Mouse (Mus musculus) liver, embryonic 14.5 days (tissue): ENCODE measurements at regions not wholly inside any gene's neighbourhood (a gene's known extent, or its start where the extent isn't known, plus 50 kb on each side); places are given as distances from the start of the nearest gene placed in this dataset.

Experiments used
- CTCF ChIP-seq: IDR thresholded peaks from 2 replicates; pipeline ENCODE4 v1.5.1; 2016; ENCODE audit warnings: antibody characterized with exemption, low read depth, control low read depth
- EP300 ChIP-seq: IDR thresholded peaks from 2 replicates; pipeline ENCODE4 v1.6.1; 2016; ENCODE audit warnings: antibody characterized with exemption, low read depth

- TF ChIP-seq CTCF (no peak), EP300 (no peak)
Observed at GRCm38 (mm10) chr6:31745589-31745988, 181.8 kb upstream of the Podxl start.
